Mouse (Mus musculus) c-Kit-negative CD71-positive TER-119-positive erythroid progenitor cells, embryonic 14.5 days (primary cell): Measurements from ENCODE around the gene Milr1.

ENCODE experiments used
- DNase-seq: peaks from one replicate; pipeline ENCODE4 v3.0.0-alpha.2; 2013; ENCODE audit warnings: low read depth, low spot score

Milr1 gene

GRCm38 (mm10) chr11:106812410-106813136 is 61.5 kb downstream of the Milr1 start:
- no peak for DNase-seq

- DNase-seq = no peak
These were observed 63.7 kb downstream of the Milr1 start for GRCm38 (mm10) chr11:106814601-106815320.

GRCm38 (mm10) chr11:106815331-106815730 is 64.3 kb downstream of the Milr1 start:
- no peak for DNase-seq

DNA sequence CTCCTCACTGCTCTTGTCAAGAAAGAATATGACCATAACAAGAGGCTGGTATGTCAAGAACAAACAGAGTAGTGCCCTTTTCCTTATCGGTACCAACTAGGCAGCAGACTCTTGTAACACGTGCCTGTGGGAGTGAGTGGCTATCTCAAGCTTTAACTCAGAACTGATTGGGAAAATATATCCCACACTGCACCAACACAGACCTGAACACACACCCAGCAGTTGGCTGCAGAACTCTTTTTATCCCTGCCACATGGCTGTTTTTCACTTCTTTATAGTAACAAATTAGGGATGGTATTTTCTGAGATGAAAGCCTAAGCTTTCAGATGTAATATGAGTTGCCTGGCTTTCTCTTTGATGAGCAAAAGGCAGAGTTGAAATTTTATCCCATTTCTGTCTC is 64.7 kb downstream of the Milr1 start:
- no peak for DNase-seq

GRCm38 (mm10) chr11:106816316-106816715 is 65.3 kb downstream of the Milr1 start:
- DNase-seq = no peak

GRCm38 (mm10) chr11:106817156-106817555 is 66.1 kb downstream of the Milr1 start:
- no peak for DNase-seq

DNA sequence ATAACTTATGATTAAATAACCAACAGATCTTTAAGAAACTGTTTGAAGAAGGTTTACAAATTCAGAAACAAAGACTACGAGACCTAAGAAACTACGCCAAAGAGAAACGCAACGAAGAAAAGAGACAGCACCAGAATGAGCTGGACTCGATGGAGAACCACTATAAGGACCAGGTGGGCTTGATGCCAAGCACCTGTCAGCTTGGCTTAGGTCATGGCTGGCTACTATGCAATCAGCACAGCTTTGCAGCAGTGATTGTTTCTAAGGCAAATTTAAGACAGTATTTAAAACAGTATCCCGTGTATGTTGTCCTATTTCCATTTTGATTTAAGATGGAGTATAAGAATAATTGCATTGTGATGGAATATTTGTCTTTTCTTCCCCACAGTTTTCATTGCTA is 66.8 kb downstream of the Milr1 start:
- no peak for DNase-seq

GRCm38 (mm10) chr11:106818341-106818740 is 67.3 kb downstream of the Milr1 start:
- DNase-seq = no peak
